39 mouse cellular contexts compared by ENCODE assay signal in the genomic region with DNA sequence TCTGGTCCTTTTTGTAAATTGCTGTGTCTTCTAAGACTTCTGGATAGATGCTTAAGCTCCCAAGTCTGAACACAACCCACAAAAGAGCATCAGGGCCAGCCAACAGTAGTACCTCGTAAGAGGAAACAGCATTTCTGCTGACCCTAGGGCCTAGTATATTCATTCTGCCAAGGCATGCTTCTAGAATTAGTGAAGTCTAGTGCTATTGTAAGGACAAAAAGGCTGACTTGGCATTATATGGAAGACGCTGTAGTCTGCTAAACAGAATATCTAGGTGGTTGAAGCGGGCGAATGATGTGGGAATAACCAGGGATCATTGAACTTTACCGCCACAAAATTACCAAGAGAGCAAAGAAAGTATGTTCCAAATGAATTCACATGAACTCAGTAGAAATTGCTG. TPM values are rescaled to one million over a fixed set of nuclear protein-coding genes. Genes with fewer than 3 reads are reported as not detected.
"Had no signal": no experiment of that assay in that cellular context is flagged by ENCODE, and none has a peak within 500 bp of the region (broad histone marks: within the 10 kb centered on the region; RNA-seq: fewer than 3 reads in every experiment).

No protein-coding gene starts in this region.

- DNase-seq: cerebellum, adult 8-10 months; cerebellum, adult 9-10 months; cerebellum, adult 9-11 months; cerebellum, postnatal 10 days; cerebellum, postnatal 14 days; cerebellum, postnatal 25 days; cerebellum, postnatal 36 days; embryo, embryonic 11 days; forebrain, postnatal 0 days; gastrocnemius, adult 2 months; gastrocnemius, postnatal 10 days; gastrocnemius, postnatal 14 days; gastrocnemius, postnatal 25 days; gastrocnemius, postnatal 36 days; heart, adult 18-20 months; heart, adult 2 months had no signal

- H3K4me2 ChIP-seq: embryonic facial prominence, embryonic 12.5 days; embryonic facial prominence, embryonic 13.5 days; embryonic facial prominence, embryonic 15.5 days; forebrain, embryonic 12.5 days; forebrain, embryonic 13.5 days; forebrain, embryonic 15.5 days had no signal

- H3K9me3 ChIP-seq: embryonic facial prominence, embryonic 10.5 days; embryonic facial prominence, embryonic 12.5 days; embryonic facial prominence, embryonic 13.5 days; embryonic facial prominence, embryonic 15.5 days; forebrain, embryonic 10.5 days; forebrain, embryonic 12.5 days; forebrain, embryonic 13.5 days; forebrain, embryonic 15.5 days had no signal

- H3K27me3 ChIP-seq: embryonic facial prominence, embryonic 12.5 days; embryonic facial prominence, embryonic 13.5 days; embryonic facial prominence, embryonic 15.5 days; forebrain, embryonic 12.5 days; forebrain, embryonic 13.5 days; forebrain, embryonic 15.5 days had no signal

- H3K4me1 ChIP-seq: embryonic facial prominence, embryonic 10.5 days; embryonic facial prominence, embryonic 12.5 days; embryonic facial prominence, embryonic 13.5 days; embryonic facial prominence, embryonic 15.5 days; forebrain, embryonic 10.5 days; forebrain, embryonic 12.5 days; forebrain, embryonic 13.5 days; forebrain, embryonic 15.5 days had no signal

- H3K9ac ChIP-seq: embryonic facial prominence, embryonic 12.5 days; embryonic facial prominence, embryonic 13.5 days; embryonic facial prominence, embryonic 15.5 days; forebrain, embryonic 12.5 days; forebrain, embryonic 13.5 days; forebrain, embryonic 15.5 days; forebrain, postnatal 0 days had no signal

- H3K27ac ChIP-seq: embryonic facial prominence, embryonic 10.5 days; embryonic facial prominence, embryonic 12.5 days; embryonic facial prominence, embryonic 13.5 days; embryonic facial prominence, embryonic 15.5 days; forebrain, embryonic 10.5 days; forebrain, embryonic 12.5 days; forebrain, embryonic 13.5 days; forebrain, embryonic 15.5 days; gastrocnemius, adult 2 months; heart, adult 2 months had no signal

- H3K4me3 ChIP-seq: embryonic facial prominence, embryonic 10.5 days; embryonic facial prominence, embryonic 12.5 days; embryonic facial prominence, embryonic 13.5 days; embryonic facial prominence, embryonic 15.5 days; erythroblast, embryonic 14.5 days; forebrain, embryonic 10.5 days; forebrain, embryonic 12.5 days; forebrain, embryonic 13.5 days; forebrain, embryonic 15.5 days; gastrocnemius, adult 2 months; heart, adult 2 months had no signal

- ATAC-seq: forebrain, embryonic 13.5 days; forebrain, embryonic 14.5 days; forebrain, embryonic 15.5 days; forebrain, embryonic 16.5 days; forebrain, postnatal 0 days had no signal

RNA-seq across cellular contexts. Expression of a gene that starts 33.3 kb away (rescaled TPM):
- total RNA-seq: common myeloid progenitor, adult 5-6 weeks; forebrain, postnatal 0 days; gastrocnemius, adult 18-20 months; gastrocnemius, adult 2 months; gastrocnemius, adult 8-10 months; gastrocnemius, postnatal 10 days; gastrocnemius, postnatal 14 days; gastrocnemius, postnatal 25 days; gastrocnemius, postnatal 36 days; gastrocnemius, postnatal 4 days; granulocyte monocyte progenitor cell, adult 5-6 weeks; heart, adult 18-20 months; heart, adult 2 months; heart, adult 8-10 months had no signal
- polyA plus RNA-seq: cortical plate, adult 2 months; embryonic facial prominence, embryonic 10.5 days; embryonic facial prominence, embryonic 11.5 days; embryonic facial prominence, embryonic 13.5 days; embryonic facial prominence, embryonic 14.5 days; embryonic facial prominence, embryonic 15.5 days; erythroblast, embryonic 14.5 days; forebrain, embryonic 10.5 days; forebrain, embryonic 11.5 days; forebrain, embryonic 12.5 days; forebrain, embryonic 13.5 days; forebrain, embryonic 14.5 days; forebrain, embryonic 15.5 days; forebrain, embryonic 16.5 days; forebrain, postnatal 0 days; frontal cortex, adult 2 months; gonadal fat pad, adult 2 months; heart, adult 2 months had no signal

RNA-seq across cellular contexts. Expression of a gene that starts 55.0 kb away (rescaled TPM):
- total RNA-seq: granulocyte monocyte progenitor cell, adult 5-6 weeks had no signal
- polyA plus RNA-seq: erythroblast, embryonic 14.5 days had no signal
